Mouse (Mus musculus): ENCODE data around the gene Hoxb4. TPM values are rescaled to one million over a fixed set of nuclear protein-coding genes. Genes with fewer than 3 reads are reported as not detected.

The Hoxb4 gene
- 2.0 and 2.7 TPM in 2 replicates for total RNA-seq (2023)

GRCm38 (mm10) chr11:96317608-96318367, at the start of gene Hoxb4:
TSS of gene Hoxb4 (plus strand) at chr11:96318267.

DNA sequence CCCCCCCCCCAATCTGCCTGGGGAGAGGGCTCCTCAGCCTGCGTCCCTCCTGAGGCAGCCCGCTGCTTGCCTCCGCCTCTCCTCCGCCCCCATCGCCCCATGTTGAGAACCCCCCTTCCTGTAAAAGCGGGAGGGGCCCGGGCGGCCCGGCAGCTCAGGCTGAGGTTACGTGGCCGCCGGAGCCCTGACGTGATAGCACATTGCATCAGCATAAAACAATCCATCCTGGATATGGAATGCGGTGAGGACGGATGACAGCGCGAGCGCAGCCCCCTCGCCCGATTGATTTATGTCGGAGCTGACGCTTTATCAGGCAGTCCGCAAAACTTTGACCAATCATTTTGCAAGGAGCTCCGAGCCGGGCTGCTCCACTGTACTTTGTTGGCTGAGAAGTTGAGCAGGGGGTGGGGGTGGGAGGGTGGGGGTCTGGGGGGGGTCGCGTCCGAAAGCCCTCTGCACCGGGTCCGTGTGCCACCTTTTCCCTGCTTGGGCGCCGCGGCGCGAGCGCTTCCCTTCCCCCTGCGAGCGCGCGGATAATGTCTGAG, 47.0 kb upstream of the Hoxb4 start, which contains the start of gene Hoxb9:
TSS of gene Hoxb9 (plus strand) at position 462 of the 545 bp plus-strand sequence.

GRCm38 (mm10) chr11:96281855-96282570, 36.1 kb upstream of the Hoxb4 start, which contains the start of gene Hoxb8:
TSS of gene Hoxb8 (plus strand) at chr11:96281905.

GRCm38 (mm10) chr11:96285771-96286738, 32.0 kb upstream of the Hoxb4 start, which contains the start of gene Hoxb7:
TSS of gene Hoxb7 (plus strand) at chr11:96286623.

DNA sequence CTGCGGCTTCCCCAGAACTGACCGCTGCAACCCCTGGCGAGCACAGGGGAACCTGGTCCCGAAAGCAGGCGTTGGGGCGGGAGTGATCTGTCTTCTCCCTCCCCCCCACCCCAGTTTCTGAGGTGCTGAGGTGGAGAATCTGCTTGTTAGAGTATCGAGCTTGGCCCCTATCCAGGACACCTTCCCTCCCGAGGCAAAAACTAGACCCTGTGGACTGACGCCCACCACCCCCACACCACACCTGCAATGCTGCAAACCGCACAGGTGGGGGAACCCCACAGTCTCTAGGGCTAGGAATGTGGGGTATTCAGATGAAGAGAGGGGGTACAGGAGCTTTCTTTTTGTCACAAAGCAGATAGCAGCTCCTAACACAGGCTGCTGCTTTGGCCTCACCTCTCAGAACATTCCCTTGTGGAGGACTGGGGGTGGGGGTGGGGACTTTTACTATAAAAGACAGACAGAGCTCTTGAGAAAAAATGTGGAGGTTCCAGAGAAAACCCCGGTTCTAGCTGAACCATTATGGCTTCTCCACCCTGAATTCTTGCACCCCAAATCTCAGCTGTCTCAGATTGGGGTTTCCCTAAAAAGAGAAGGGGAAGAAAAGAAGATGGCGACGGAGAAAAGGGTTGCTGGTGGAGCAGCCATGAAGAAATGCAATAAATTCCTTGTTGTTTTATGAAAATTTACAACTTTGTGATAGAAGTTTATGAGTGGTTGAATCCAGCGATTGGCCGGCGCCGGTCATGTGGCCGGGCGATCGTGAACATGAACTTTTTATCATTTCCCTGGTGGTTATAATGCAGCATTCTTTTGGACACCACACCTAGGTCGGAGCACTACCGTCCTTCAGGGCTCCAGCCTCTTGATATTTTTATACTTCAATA, 26.1 kb upstream of the Hoxb4 start, which contains the start of gene Hoxb6:
TSS of gene Hoxb6 (plus strand) at position 796 of the 884 bp plus-strand sequence.

DNA sequence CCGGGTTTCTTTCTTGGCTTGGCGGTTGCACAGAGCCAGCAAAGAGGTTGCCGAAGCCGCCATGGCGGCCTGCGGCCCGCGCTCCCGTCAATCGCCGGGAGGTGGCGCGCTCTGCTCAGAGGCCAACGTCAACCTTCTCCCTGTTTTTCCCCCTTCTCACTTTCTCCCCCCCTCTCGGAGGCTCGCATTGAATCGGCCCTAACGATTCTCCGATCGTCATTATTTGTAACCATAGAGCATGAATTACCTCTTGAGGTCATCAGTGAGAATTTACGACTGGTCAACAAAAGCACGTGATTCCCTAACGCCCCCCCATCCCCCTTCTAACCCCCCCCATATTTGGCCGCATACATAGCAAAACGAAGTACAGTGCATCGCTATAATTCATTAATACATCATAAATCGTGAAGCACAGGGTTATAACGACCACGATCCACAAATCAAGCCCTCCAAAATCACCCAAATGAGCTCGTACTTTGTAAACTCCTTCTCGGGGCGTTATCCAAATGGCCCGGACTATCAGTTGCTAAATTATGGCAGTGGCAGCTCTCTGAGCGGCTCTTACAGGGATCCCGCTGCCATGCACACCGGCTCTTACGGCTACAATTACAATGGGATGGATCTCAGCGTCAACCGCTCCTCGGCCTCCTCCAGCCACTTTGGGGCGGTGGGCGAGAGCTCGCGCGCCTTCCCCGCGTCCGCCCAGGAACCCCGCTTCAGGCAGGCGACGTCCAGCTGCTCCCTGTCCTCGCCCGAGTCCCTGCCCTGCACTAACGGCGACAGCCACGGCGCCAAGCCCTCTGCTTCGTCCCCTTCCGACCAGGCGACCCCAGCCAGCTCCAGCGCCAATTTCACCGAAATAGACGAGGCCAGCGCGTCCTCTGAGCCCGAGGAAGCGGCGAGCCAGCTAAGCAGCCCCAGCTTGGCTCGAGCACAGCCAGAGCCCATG, 14.6 kb upstream of the Hoxb4 start, which contains the start of gene Hoxb5:
TSS of gene Hoxb5 (plus strand) at position 186 of the 949 bp plus-strand sequence.

GRCm38 (mm10) chr11:96323154-96323553, 5.1 kb downstream of the Hoxb4 start, which contains the start of gene Hoxb3:
TSS of gene Hoxb3 (plus strand) at chr11:96323326.

GRCm38 (mm10) chr11:96350341-96350624, 32.2 kb downstream of the Hoxb4 start, which contains the start of gene Hoxb2:
TSS of gene Hoxb2 (plus strand) at chr11:96350525.

DNA sequence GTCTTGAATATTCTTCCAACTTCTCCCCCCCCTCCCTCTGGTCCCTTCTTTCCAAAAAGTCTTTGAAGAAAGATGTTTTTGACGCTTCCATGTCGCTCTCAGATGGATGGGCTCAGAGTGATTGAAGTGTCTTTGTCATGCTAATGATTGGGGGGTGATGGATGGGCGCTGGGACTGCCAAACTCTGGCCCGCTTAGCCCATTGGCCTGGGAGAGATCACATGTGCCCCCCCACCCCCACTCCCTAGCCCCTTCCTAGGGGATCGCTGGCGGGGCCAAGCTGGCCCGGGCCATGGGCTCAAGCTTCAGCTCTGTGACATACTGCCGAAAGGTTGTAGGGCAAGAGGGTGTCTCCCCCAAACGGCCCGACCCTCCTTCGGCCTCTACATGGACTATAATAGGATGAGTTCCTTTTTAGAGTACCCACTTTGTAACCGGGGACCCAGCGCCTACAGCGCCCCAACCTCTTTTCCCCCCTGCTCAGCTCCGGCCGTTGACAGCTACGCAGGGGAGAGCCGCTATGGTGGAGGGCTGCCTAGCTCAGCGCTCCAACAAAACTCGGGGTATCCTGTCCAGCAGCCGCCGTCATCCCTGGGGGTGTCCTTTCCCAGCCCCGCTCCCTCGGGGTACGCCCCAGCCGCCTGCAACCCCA, 47.5 kb downstream of the Hoxb4 start, which contains the start of gene Hoxb1:
TSS of gene Hoxb1 (plus strand) at position 312 of the 651 bp plus-strand sequence.

Other genes with a start within 250 kb of the Hoxb4 start
- gene Atp5g1, start 242.6 kb upstream of the Hoxb4 start, total RNA-seq (2023): 55.7 and 68.4 TPM in 2 replicates
- gene Calcoco2, start 206.3 kb upstream of the Hoxb4 start, total RNA-seq (2023): not detected in 2 replicates
- gene Ttll6, start 184.5 kb upstream of the Hoxb4 start, total RNA-seq (2023): not detected in 2 replicates
- gene Hoxb13, start 124.0 kb upstream of the Hoxb4 start, total RNA-seq (2023): not detected in 2 replicates
- gene Hoxb9, start 46.8 kb upstream of the Hoxb4 start, total RNA-seq (2023): not detected in 2 replicates
- gene Hoxb8, start 36.4 kb upstream of the Hoxb4 start, total RNA-seq (2023): not detected in 2 replicates
- not detected in 2 replicates for gene Hoxb7, start 31.6 kb upstream of the Hoxb4 start, total RNA-seq (2023)
- gene Hoxb6, start 25.8 kb upstream of the Hoxb4 start, total RNA-seq (2023): not detected in 2 replicates
- gene Hoxb5, start 14.9 kb upstream of the Hoxb4 start, total RNA-seq (2023): not detected in 2 replicates
- 0.51 and 0.98 TPM in 2 replicates for gene Hoxb3, start 5.1 kb downstream of the Hoxb4 start, total RNA-seq (2023)
- gene Hoxb2, start 32.3 kb downstream of the Hoxb4 start, total RNA-seq (2023): not detected in 2 replicates
- gene Hoxb1, start 47.5 kb downstream of the Hoxb4 start, total RNA-seq (2023): 0.51 and 0.75 TPM in 2 replicates
- gene Skap1, start 146.3 kb downstream of the Hoxb4 start, total RNA-seq (2023): 0.20 TPM in 1 of 2 replicates, not detected in the other